Mouse (Mus musculus): ENCODE measurements around the gene Iqcb1. TPM values are rescaled to one million over a fixed set of nuclear protein-coding genes. Genes with fewer than 3 reads are reported as not detected.

Iqcb1 gene
- total and polyA plus RNA-seq, 3 experiments: 41.0 to 47.7 (median 46.4) TPM

DNA sequence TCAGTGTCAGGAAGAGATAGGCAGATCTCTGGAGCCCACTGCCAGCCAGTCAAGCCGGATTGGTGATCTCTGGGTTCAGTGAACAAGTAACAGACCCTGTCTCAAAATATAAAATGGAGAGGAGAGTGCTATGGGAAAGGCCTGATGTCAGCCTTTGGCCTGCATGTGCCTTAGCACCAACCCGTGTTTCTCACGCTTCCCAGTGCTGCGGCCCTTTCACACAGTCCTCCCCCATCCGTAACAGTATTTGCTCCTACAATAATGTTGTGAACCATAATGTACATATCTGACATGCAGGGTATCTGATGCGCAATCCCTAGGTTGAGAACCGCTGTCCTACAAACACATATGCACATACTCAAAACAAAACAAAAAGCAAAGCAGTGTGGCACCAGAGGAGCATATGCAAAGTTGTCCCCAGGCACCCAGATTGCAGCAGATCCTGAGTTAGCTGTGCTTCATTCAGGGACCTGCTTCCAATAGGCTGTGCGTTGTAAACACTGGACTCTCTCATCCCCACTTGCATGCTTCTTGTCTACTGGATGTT, 93.0 kb downstream of the Iqcb1 start (continued):
- TF ChIP-seq RCOR1 (conservative IDR thresholded peaks at IDR 0.05; ENCODE audit: low read depth, low read length) (no peak), EP300 (IDR thresholded peaks at IDR 0.05; ENCODE audit: low read length) (peak; percentile 65; the same call in 1 of the 2 replicates), TCF12 (IDR thresholded peaks at IDR 0.05; ENCODE audit: low read depth, low read length) (peak; percentile 35; the same call in 1 of the 2 replicates), MAFK (IDR thresholded peaks at IDR 0.05; ENCODE audit: insufficient replicate concordance, low read length) (no peak), JUN (IDR thresholded peaks at IDR 0.05; ENCODE audit: insufficient read depth, low read depth, low read length) (no peak), USF2 (conservative IDR thresholded peaks at IDR 0.05; ENCODE audit: low read depth, low read length) (no peak), MYC (IDR thresholded peaks at IDR 0.05; ENCODE audit: low read depth, low read length) (peak; percentile 32; the same call in 1 of the 2 replicates), CHD2 (IDR thresholded peaks at IDR 0.05; ENCODE audit: low read length) (0 out of 2 replicates have a peak, but pooled peaks have one; percentile 7), NELFE (IDR thresholded peaks at IDR 0.05; ENCODE audit: low read depth, low read length) (no peak)

DNA sequence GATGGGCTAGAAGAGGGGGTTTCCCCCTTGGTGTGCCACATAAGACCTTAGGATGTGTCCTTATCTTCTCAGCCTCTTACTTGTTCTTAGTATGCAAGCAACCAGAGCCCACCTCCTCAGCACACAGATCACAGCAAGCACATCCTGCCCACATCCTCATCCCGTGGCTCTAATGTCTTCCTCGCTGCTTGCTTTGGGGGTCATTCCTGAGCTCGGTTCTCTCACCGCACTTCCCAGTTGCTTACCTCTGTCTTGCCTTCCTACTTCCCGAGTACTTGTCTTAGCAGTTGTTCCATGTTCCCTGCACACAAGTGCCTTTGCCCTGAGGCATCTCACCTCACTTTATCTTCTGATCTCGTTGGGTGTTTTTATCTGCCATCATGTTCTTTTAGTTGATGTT, 93.8 kb downstream of the Iqcb1 start:
- Histone ChIP-seq H3K4me3 (replicated peaks in 1 of 3; ENCODE audit: low read depth in 2 of 3, low read length in 2 of 3, poor library complexity in 1 of 3) (peak overlapping the region in 1 of 3 experiments; percentile 1), H3K36me3 (replicated peaks in 1 of 2; ENCODE audit: control insufficient read depth in 1 of 2, insufficient read depth in 1 of 2, low read length in 1 of 2) (peaks cover 36 to 80% of the 10 kb centered on the region in 2 experiments), H3K27me3 (replicated peaks) (no peaks in the 10 kb centered on the region), H3K9me3 (replicated peaks; ENCODE audit: low read length) (no peaks in the 10 kb centered on the region), H3K4me2 (ENCODE audit: insufficient read depth, low read depth, poor library complexity, severe bottlenecking) (0 out of 2 replicates have a peak overlapping the region, but pooled peaks have one; percentile 2), H3K27ac (ENCODE audit: insufficient read depth, low read depth) (0 out of 2 replicates have a peak overlapping the region, but pooled peaks have one; percentile 0), H3K79me2 (replicated peaks; ENCODE audit: control insufficient read depth, extremely low read depth, insufficient read depth, poor library complexity, severe bottlenecking) (peaks cover 21% of the 10 kb centered on the region), H3K4me1 (ENCODE audit: control insufficient read depth in 1 of 2, insufficient read depth in 2 of 2) (peaks cover 21 to 69% of the 10 kb centered on the region in 2 experiments), H3K9ac (ENCODE audit: insufficient read depth, low read depth) (no peak overlapping the region)
- in situ Hi-C loops (cut with MboI; ENCODE audit: low pct_ligation_motif_present, low pct_unique_long_range_greater_than_20kb, low sequenced_read_pairs): no loop called here
- dilution Hi-C loops (cut with MboI; ENCODE audit: extremely low pct_ligation_motif_present, extremely low pct_unique_long_range_greater_than_20kb, low sequenced_read_pairs): no loop called here
- TF ChIP-seq JUND (conservative IDR thresholded peaks at IDR 0.05; ENCODE audit: low read depth, low read length): no peak
- TF ChIP-seq CTCF (conservative IDR thresholded peaks at IDR 0.05 in 1 of 2, IDR thresholded peaks at IDR 0.05 in 1 of 2; ENCODE audit: low read depth in 2 of 2, low read length in 2 of 2): no peak
- TF ChIP-seq MXI1 (IDR thresholded peaks at IDR 0.05; ENCODE audit: low read depth, low read length): peak; percentile 29; the same call in 1 of the 2 replicates
- TF ChIP-seq POLR2A (IDR thresholded peaks at IDR 0.05; ENCODE audit: low read depth, low read length): no peak
- TF ChIP-seq TCF12 (IDR thresholded peaks at IDR 0.05; ENCODE audit: low read depth, low read length): no peak; the same call in 1 of the 2 replicates
- TF ChIP-seq RAD21 (IDR thresholded peaks at IDR 0.05; ENCODE audit: low read depth, low read length): no peak
- TF ChIP-seq MAX (IDR thresholded peaks at IDR 0.05; ENCODE audit: low read length): no peak
- no peak for TF ChIP-seq HCFC1 (IDR thresholded peaks at IDR 0.05; ENCODE audit: low read depth, low read length)
- no peak for TF ChIP-seq MAZ (IDR thresholded peaks at IDR 0.05; ENCODE audit: low read depth, low read length)
- TF ChIP-seq ZMIZ1 (IDR thresholded peaks at IDR 0.05; ENCODE audit: low read depth, low read length): 0 out of 2 replicates have a peak, but pooled peaks have one; percentile 37
- DNase-seq (ENCODE audit: extremely low read depth): no peak

Other genes with a start within 250 kb of the Iqcb1 start
- gene Cd86, start 162.3 kb upstream of the Iqcb1 start, total RNA-seq (2012; rRNA removed): 60.0 and 113 TPM in 2 replicates
- gene Cd86, start 162.3 kb upstream of the Iqcb1 start, total RNA-seq (2014; rRNA removed): 191 and 196 TPM in 2 replicates
- gene Cd86, start 162.3 kb upstream of the Iqcb1 start, polyA plus RNA-seq (2012; ENCODE audit: insufficient read length, low read depth): 91.9 and 102 TPM in 2 replicates
- gene Ildr1, start 134.4 kb upstream of the Iqcb1 start, total RNA-seq (2012; rRNA removed): 0.34 and 0.76 TPM in 2 replicates
- 0.34 and 0.80 TPM in 2 replicates for gene Ildr1, start 134.4 kb upstream of the Iqcb1 start, total RNA-seq (2014; rRNA removed)
- gene Ildr1, start 134.4 kb upstream of the Iqcb1 start, polyA plus RNA-seq (2012; ENCODE audit: insufficient read length, low read depth): 0.81 and 1.1 TPM in 2 replicates
- gene Slc15a2, start 43.4 kb upstream of the Iqcb1 start, total RNA-seq (2012; rRNA removed): 10.0 and 11.7 TPM in 2 replicates
- gene Slc15a2, start 43.4 kb upstream of the Iqcb1 start, total RNA-seq (2014; rRNA removed): 9.4 and 10.8 TPM in 2 replicates
- gene Slc15a2, start 43.4 kb upstream of the Iqcb1 start, polyA plus RNA-seq (2012; ENCODE audit: insufficient read length, low read depth): 9.3 and 11.4 TPM in 2 replicates
- 7.4 and 8.1 TPM in 2 replicates for gene Eaf2, start 46.6 kb downstream of the Iqcb1 start, total RNA-seq (2012; rRNA removed)
- gene Eaf2, start 46.6 kb downstream of the Iqcb1 start, total RNA-seq (2014; rRNA removed): 5.0 and 7.1 TPM in 2 replicates
- gene Eaf2, start 46.6 kb downstream of the Iqcb1 start, polyA plus RNA-seq (2012; ENCODE audit: insufficient read length, low read depth): 3.5 and 5.5 TPM in 2 replicates
- gene Golgb1, start 46.8 kb downstream of the Iqcb1 start, total RNA-seq (2012; rRNA removed): 69.8 and 96.8 TPM in 2 replicates
- gene Golgb1, start 46.8 kb downstream of the Iqcb1 start, total RNA-seq (2014; rRNA removed): 65.6 and 66.7 TPM in 2 replicates
- gene Golgb1, start 46.8 kb downstream of the Iqcb1 start, polyA plus RNA-seq (2012; ENCODE audit: insufficient read length, low read depth): 75.9 and 112 TPM in 2 replicates
- gene Hcls1, start 106.6 kb downstream of the Iqcb1 start, total RNA-seq (2012; rRNA removed): 302 and 332 TPM in 2 replicates
- gene Hcls1, start 106.6 kb downstream of the Iqcb1 start, total RNA-seq (2014; rRNA removed): 206 and 222 TPM in 2 replicates
- gene Hcls1, start 106.6 kb downstream of the Iqcb1 start, polyA plus RNA-seq (2012; ENCODE audit: insufficient read length, low read depth): 537 and 750 TPM in 2 replicates
- gene Fbxo40, start 162.1 kb downstream of the Iqcb1 start, total RNA-seq (2012; rRNA removed): 0.88 and 1.5 TPM in 2 replicates
- 1.0 and 2.2 TPM in 2 replicates for gene Fbxo40, start 162.1 kb downstream of the Iqcb1 start, total RNA-seq (2014; rRNA removed)
- 3.0 and 3.7 TPM in 2 replicates for gene Fbxo40, start 162.1 kb downstream of the Iqcb1 start, polyA plus RNA-seq (2012; ENCODE audit: insufficient read length, low read depth)
- gene Polq, start 183.4 kb downstream of the Iqcb1 start, total RNA-seq (2012; rRNA removed): 19.1 and 21.8 TPM in 2 replicates
- 27.0 and 29.3 TPM in 2 replicates for gene Polq, start 183.4 kb downstream of the Iqcb1 start, total RNA-seq (2014; rRNA removed)
- 23.2 and 23.6 TPM in 2 replicates for gene Polq, start 183.4 kb downstream of the Iqcb1 start, polyA plus RNA-seq (2012; ENCODE audit: insufficient read length, low read depth)

Measured in CH12.LX (cell line).